Mouse (Mus musculus) hindbrain, embryonic 13.5 days (tissue): ENCODE results near the gene Zfp27. TPM values are rescaled to one million over a fixed set of nuclear protein-coding genes. Genes with fewer than 3 reads are reported as not detected.
A peak's percentile ranks its signal among the peaks of the same experiment; 100 is the strongest.

Experiments
- ATAC-seq: fragments of 200-750 bp; cut with Nextera tagmentation; 2 replicates; pipeline ENCODE4 v1.8.0; 2017; ENCODE audit warnings: moderate TSS enrichment; ENCODE audit not compliant: low FRiP score
- H3K27ac ChIP-seq: fragments of 300-500 bp; sonication (generic); 2 replicates; pipeline ENCODE4 v1.5.1; 2015; ENCODE audit warnings: inconsistent platforms, mild to moderate bottlenecking, moderate library complexity
- H3K27me3 ChIP-seq: fragments of 300-500 bp; sonication (generic); 2 replicates; pipeline ENCODE4 v1.6.1; 2015; ENCODE audit warnings: mild to moderate bottlenecking, inconsistent platforms
- H3K36me3 ChIP-seq: fragments of 300-500 bp; sonication (generic); 2 replicates; pipeline ENCODE4 v1.6.1; 2015; ENCODE audit warnings: mild to moderate bottlenecking, inconsistent platforms
- H3K4me1 ChIP-seq: fragments of 300-500 bp; sonication (generic); replicated peaks from 2 replicates; pipeline ENCODE4 v1.6.1; 2015; ENCODE audit warnings: inconsistent platforms
- H3K4me2 ChIP-seq: fragments of 300-500 bp; sonication (generic); 2 replicates; pipeline ENCODE4 v1.6.1; 2015; ENCODE audit warnings: inconsistent platforms, mild to moderate bottlenecking, moderate library complexity
- H3K4me3 ChIP-seq: fragments of 300-500 bp; sonication (generic); 2 replicates; pipeline ENCODE4 v1.5.1; 2015; ENCODE audit warnings: mild to moderate bottlenecking, inconsistent platforms
- H3K9ac ChIP-seq: fragments of 300-500 bp; sonication (generic); 2 replicates; pipeline ENCODE4 v1.6.1; 2015; ENCODE audit warnings: mild to moderate bottlenecking, inconsistent platforms
- H3K9me3 ChIP-seq: fragments of 300-500 bp; sonication (generic); 2 replicates; pipeline ENCODE4 v1.6.1; 2016; ENCODE audit warnings: inconsistent platforms
- WGBS: fragments of 180-500 bp; shearing (Covaris S2); methylation state at CpG from one replicate; pipeline ENCODE4 v1.1.7; 2015; 5-methylcytosine and 5-hydroxymethylcytosine counted together
- polyA plus RNA-seq: library from polyadenylated mRNA; unstranded; fragments of >200 nt; fragmentation: Nextera tagmentation; extraction: Ambion mirVana; gene quantifications from 2 replicates; pipeline ENCODE4 v1.2.1, GENCODE M21; 2015

The Zfp27 gene
- polyA plus RNA-seq = 15.1 and 15.2 TPM in 2 replicates

GRCm38 (mm10) chr7:29905966-29906681 lies at the start of gene Zfp27:
TSS of gene Zfp27 (minus strand) at chr7:29906572.
- H3K4me3 ChIP-seq = peak within 1 kb of the TSS; percentile 47
- H3K4me1 ChIP-seq = peaks cover 25% of the 10 kb centered on the region
- H3K9ac ChIP-seq = peak within 1 kb of the TSS; percentile 66
- H3K9me3 ChIP-seq = no peaks in the 10 kb centered on the region
- H3K4me2 ChIP-seq = peak within 1 kb of the TSS; percentile 59
- ATAC-seq = peak; percentile 89
- H3K36me3 ChIP-seq = peaks cover 21% of the 10 kb centered on the region
- under 1% methylated on average over 22 of the region's 22 CpGs for WGBS
- H3K27me3 ChIP-seq = no peaks in the 10 kb centered on the region
- peak within 1 kb of the TSS; percentile 98 for H3K27ac ChIP-seq

GRCm38 (mm10) chr7:29954731-29955130 lies 48.4 kb upstream of the Zfp27 start:
- Histone ChIP-seq H3K27ac (no peak overlapping the region), H3K4me1 (peaks cover 6% of the 10 kb centered on the region; the same call in 1 of the 2 replicates), H3K9ac (no peak overlapping the region), H3K4me2 (0 out of 2 replicates have a peak overlapping the region, but pooled peaks have one; percentile 62), H3K9me3 (no peaks in the 10 kb centered on the region), H3K4me3 (peak overlapping the region; percentile 77; the same call in 1 of the 2 replicates), H3K36me3 (peaks cover 12% of the 10 kb centered on the region), H3K27me3 (no peaks in the 10 kb centered on the region)
- ATAC-seq = no peak
- WGBS = 25% methylated on average over 4 of the region's 4 CpGs

GRCm38 (mm10) chr7:29953513-29954401 lies 47.4 kb upstream of the Zfp27 start, which contains the start of gene Zfp74:
TSS of gene Zfp74 (minus strand) at chr7:29954089.
- WGBS = under 1% methylated on average over 52 of the region's 52 CpGs
- peak within 1 kb of the TSS; percentile 94 for H3K9ac ChIP-seq
- H3K27ac ChIP-seq = peak within 1 kb of the TSS; percentile 95
- H3K4me2 ChIP-seq = peak within 1 kb of the TSS; percentile 62
- H3K36me3 ChIP-seq = peaks cover 20% of the 10 kb centered on the region
- no peaks in the 10 kb centered on the region for H3K27me3 ChIP-seq
- H3K4me3 ChIP-seq = peak within 1 kb of the TSS; percentile 77
- no peaks in the 10 kb centered on the region for H3K9me3 ChIP-seq
- peaks cover 6% of the 10 kb centered on the region; the same call in 1 of the 2 replicates for H3K4me1 ChIP-seq
- ATAC-seq = peak; percentile 91

GRCm38 (mm10) chr7:29953086-29953485 lies 46.7 kb upstream of the Zfp27 start:
- Histone ChIP-seq H3K4me3 (peak overlapping the region; percentile 77), H3K9me3 (no peaks in the 10 kb centered on the region), H3K27me3 (no peaks in the 10 kb centered on the region), H3K27ac (peak overlapping the region; percentile 95), H3K4me2 (peak overlapping the region; percentile 62), H3K4me1 (peaks cover 6% of the 10 kb centered on the region; the same call in 1 of the 2 replicates), H3K36me3 (peaks cover 23% of the 10 kb centered on the region), H3K9ac (peak overlapping the region; percentile 94)
- WGBS = 45% methylated on average over 10 of the region's 10 CpGs
- ATAC-seq = no peak

- ATAC-seq = no peak
- WGBS = 77% methylated on average over 2 of the region's 2 CpGs
- Histone ChIP-seq H3K27ac (no peak overlapping the region), H3K9ac (no peak overlapping the region), H3K4me2 (no peak overlapping the region), H3K9me3 (no peaks in the 10 kb centered on the region), H3K4me3 (no peak overlapping the region), H3K27me3 (no peaks in the 10 kb centered on the region), H3K4me1 (no peaks in the 10 kb centered on the region), H3K36me3 (peaks cover 58% of the 10 kb centered on the region)
Observed at GRCm38 (mm10) chr7:29944201-29944600, 37.8 kb upstream of the Zfp27 start.

GRCm38 (mm10) chr7:29943720-29944119 lies 37.3 kb upstream of the Zfp27 start:
- H3K9ac ChIP-seq = no peak overlapping the region
- no peak overlapping the region for H3K4me3 ChIP-seq
- no peaks in the 10 kb centered on the region; the same call in 1 of the 2 replicates for H3K4me1 ChIP-seq
- H3K9me3 ChIP-seq = no peaks in the 10 kb centered on the region
- H3K27ac ChIP-seq = no peak overlapping the region
- no peak overlapping the region for H3K4me2 ChIP-seq
- 79% methylated on average over 2 of the region's 2 CpGs for WGBS
- no peak for ATAC-seq
- H3K27me3 ChIP-seq = no peaks in the 10 kb centered on the region
- H3K36me3 ChIP-seq = peaks cover 55% of the 10 kb centered on the region

- ATAC-seq = no peak
- H3K9me3 ChIP-seq = no peaks in the 10 kb centered on the region
- WGBS = 50% methylated on average over 2 of the region's 2 CpGs
- H3K4me1 ChIP-seq = no peaks in the 10 kb centered on the region; the same call in 1 of the 2 replicates
- peaks cover 55% of the 10 kb centered on the region for H3K36me3 ChIP-seq
- H3K27me3 ChIP-seq = no peaks in the 10 kb centered on the region
- H3K4me3 ChIP-seq = no peak overlapping the region
- H3K9ac ChIP-seq = no peak overlapping the region
- H3K27ac ChIP-seq = no peak overlapping the region
- H3K4me2 ChIP-seq = no peak overlapping the region
Observed at GRCm38 (mm10) chr7:29942740-29943139, 36.4 kb upstream of the Zfp27 start.

GRCm38 (mm10) chr7:29941027-29941426 lies 34.7 kb upstream of the Zfp27 start:
- H3K4me2 ChIP-seq = no peak overlapping the region
- H3K4me1 ChIP-seq = no peaks in the 10 kb centered on the region; the same call in 1 of the 2 replicates
- H3K4me3 ChIP-seq = no peak overlapping the region
- H3K27ac ChIP-seq = no peak overlapping the region
- no peak for ATAC-seq
- WGBS = 84% methylated on average over 11 of the region's 11 CpGs
- H3K36me3 ChIP-seq = peaks cover 63% of the 10 kb centered on the region
- no peak overlapping the region; the same call in 1 of the 2 replicates for H3K9ac ChIP-seq
- H3K27me3 ChIP-seq = no peaks in the 10 kb centered on the region
- no peaks in the 10 kb centered on the region for H3K9me3 ChIP-seq

- peaks cover 81% of the 10 kb centered on the region for H3K36me3 ChIP-seq
- no peaks in the 10 kb centered on the region for H3K9me3 ChIP-seq
- H3K4me1 ChIP-seq = no peaks in the 10 kb centered on the region; the same call in 1 of the 2 replicates
- H3K27me3 ChIP-seq = no peaks in the 10 kb centered on the region
- no peak overlapping the region for H3K4me3 ChIP-seq
- no peak overlapping the region for H3K9ac ChIP-seq
- no peak overlapping the region for H3K27ac ChIP-seq
- H3K4me2 ChIP-seq = no peak overlapping the region
- 84% methylated on average over 6 of the region's 6 CpGs for WGBS
- no peak for ATAC-seq
Observed at GRCm38 (mm10) chr7:29938856-29939255, 32.5 kb upstream of the Zfp27 start.

- H3K9ac ChIP-seq = no peak overlapping the region
- no peaks in the 10 kb centered on the region for H3K4me1 ChIP-seq
- ATAC-seq = no peak
- no peaks in the 10 kb centered on the region for H3K36me3 ChIP-seq
- 64% methylated on average over 2 of the region's 2 CpGs for WGBS
- H3K4me3 ChIP-seq = no peak overlapping the region
- H3K27ac ChIP-seq = no peak overlapping the region
- H3K4me2 ChIP-seq = no peak overlapping the region
- H3K9me3 ChIP-seq = no peaks in the 10 kb centered on the region
- H3K27me3 ChIP-seq = no peaks in the 10 kb centered on the region
Observed at GRCm38 (mm10) chr7:29922780-29923179, 16.4 kb upstream of the Zfp27 start.

- no peak overlapping the region for H3K9ac ChIP-seq
- WGBS = 87% methylated on average over 6 of the region's 6 CpGs
- no peaks in the 10 kb centered on the region for H3K27me3 ChIP-seq
- no peaks in the 10 kb centered on the region for H3K4me1 ChIP-seq
- peaks cover 9% of the 10 kb centered on the region for H3K36me3 ChIP-seq
- H3K4me2 ChIP-seq = no peak overlapping the region
- H3K4me3 ChIP-seq = no peak overlapping the region
- H3K27ac ChIP-seq = no peak overlapping the region
- no peak for ATAC-seq
- H3K9me3 ChIP-seq = no peaks in the 10 kb centered on the region
Observed at GRCm38 (mm10) chr7:29921439-29922093, 15.2 kb upstream of the Zfp27 start.

- Histone ChIP-seq H3K9me3 (no peaks in the 10 kb centered on the region; the same call in 1 of the 2 replicates), H3K9ac (no peak overlapping the region), H3K4me2 (no peak overlapping the region), H3K4me3 (no peak overlapping the region), H3K36me3 (peaks cover 40% of the 10 kb centered on the region), H3K4me1 (no peaks in the 10 kb centered on the region), H3K27me3 (no peaks in the 10 kb centered on the region), H3K27ac (no peak overlapping the region)
- no peak for ATAC-seq
- WGBS = 83% methylated on average over 4 of the region's 4 CpGs
Observed at GRCm38 (mm10) chr7:29918062-29918453, 11.7 kb upstream of the Zfp27 start.
